Mouse (Mus musculus): ENCODE data around the gene Slc35e3.

DNA sequence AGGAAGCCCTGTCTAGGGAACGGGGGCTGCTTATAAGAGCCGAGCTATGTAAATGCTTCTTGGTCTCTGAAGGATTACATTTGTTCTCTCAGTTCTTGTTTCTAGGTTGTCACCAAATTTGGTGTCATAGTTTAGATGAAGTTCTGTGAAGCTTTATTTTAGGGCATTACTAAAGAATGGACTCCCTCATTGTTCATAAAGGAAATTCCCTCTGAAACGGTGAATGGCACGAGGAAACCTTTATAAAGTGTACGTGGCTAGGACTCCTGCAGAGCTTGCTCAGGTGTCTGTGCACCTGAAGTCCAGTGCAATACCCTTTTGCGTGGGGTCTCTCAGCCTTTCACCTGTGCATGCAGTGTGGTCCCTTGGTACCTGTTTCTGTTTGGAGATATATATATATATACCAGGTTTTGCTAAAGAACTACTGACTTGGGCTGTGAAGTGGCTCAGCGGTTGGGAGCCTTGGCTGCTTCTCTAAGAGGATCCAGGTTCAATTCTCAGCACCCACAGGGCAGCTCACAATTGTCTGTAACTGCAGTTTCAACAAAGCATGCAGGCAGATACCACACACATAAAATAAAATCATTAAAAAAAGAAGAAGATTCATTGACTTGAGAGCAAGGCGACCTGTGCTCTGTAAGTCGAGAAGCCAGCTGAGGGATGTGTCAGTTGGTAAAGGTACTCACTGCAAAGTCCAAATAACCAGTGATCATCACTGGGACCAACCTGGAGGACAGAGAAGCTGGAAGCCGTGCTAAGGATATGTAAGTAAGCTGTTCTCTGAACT is 13.9 kb upstream of the Slc35e3 start:
- TF ChIP-seq CTCF (IDR thresholded peaks at IDR 0.05; ENCODE audit: low read depth) (no peak), EP300 (IDR thresholded peaks at IDR 0.05; ENCODE audit: low read depth) (no peak)

All from liver, postnatal 0 days (tissue).